Mouse (Mus musculus): Measurements from ENCODE around the gene Cfap61.

The Cfap61 gene

GRCm38 (mm10) chr2:146147801-146148200 lies 213.2 kb downstream of the Cfap61 start:
- DNase-seq (ENCODE audit: low spot score): no peak

GRCm38 (mm10) chr2:146149206-146149974 lies 214.8 kb downstream of the Cfap61 start:
- DNase-seq (ENCODE audit: low spot score): no peak

GRCm38 (mm10) chr2:146168017-146168803 lies 233.6 kb downstream of the Cfap61 start:
- no peak for DNase-seq (ENCODE audit: low spot score)

- DNase-seq (ENCODE audit: low spot score): no peak
Observed at GRCm38 (mm10) chr2:146169492-146169891, 234.9 kb downstream of the Cfap61 start.

- no peak for DNase-seq (ENCODE audit: low spot score)
Observed at GRCm38 (mm10) chr2:146172106-146172505, 237.5 kb downstream of the Cfap61 start.

GRCm38 (mm10) chr2:146174173-146174572 lies 239.6 kb downstream of the Cfap61 start:
- DNase-seq (ENCODE audit: low spot score): no peak

DNA sequence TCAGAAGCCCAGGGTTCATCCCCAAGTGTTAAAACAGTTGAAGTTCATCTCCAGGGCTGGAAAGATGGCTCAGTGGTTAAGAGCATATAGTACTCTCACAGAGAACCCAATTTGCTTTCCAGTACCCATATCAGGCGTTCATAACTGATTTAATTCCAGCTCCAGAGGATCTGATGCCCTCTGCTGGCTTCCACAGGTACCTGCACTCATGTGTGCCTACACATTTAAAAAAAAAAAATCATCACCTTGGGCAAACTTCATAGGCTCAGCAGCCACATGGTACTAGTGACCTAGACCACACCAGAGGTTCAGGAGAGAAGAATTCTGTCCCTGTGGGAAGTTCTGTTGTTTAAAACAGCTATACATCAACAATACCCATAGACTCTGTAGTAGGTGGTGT lies 244.1 kb downstream of the Cfap61 start:
- no peak for DNase-seq (ENCODE audit: low spot score)

DNA sequence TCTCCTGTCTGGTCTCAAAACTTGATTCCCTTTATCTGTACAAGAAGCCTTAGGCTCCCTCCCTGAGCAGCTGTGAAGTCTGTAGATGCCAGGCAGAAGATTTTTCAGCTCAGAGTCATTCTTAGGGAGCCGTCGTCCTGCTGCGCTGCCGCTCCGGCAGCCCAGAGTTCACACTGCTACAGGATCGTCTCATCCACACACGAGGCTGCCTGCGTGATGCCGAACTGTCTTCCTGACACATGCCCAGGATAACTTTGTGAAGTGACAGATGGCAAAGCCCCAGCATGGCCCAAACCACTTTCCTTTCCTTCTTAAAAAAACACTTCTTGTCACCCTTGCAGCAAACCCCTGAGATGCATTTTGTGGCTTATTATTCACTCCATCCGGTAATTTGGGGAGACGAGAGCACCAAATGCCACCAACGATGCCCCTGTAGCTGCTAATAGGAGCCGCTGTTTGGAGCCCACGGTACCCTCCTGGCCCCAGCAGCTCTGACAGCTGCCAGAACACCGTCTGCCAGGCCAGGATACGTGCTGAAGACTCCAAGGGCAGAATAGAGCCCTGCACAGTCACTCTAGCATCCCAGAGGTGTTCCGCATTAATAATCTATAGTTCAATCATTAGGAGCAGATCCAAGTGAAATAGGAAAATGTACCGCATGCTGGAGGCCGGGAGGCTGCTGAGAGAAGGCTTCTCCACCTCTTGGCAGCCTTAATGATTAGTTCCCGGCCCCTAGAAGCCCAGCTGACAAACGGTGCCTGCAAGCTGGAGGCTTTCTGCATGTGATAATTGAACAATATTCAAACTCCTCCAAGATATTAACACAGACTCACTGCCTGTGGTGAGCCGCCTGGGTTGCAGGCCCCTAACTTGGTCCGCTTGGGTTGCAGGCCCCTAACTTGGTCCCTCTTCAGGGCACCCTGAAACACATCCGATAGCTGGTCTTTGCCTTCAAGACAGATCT lies 249.5 kb downstream of the Cfap61 start:
- no peak for DNase-seq (ENCODE audit: low spot score)

- no peak for DNase-seq (ENCODE audit: low spot score)
Observed at GRCm38 (mm10) chr2:146196126-146196525, 261.5 kb downstream of the Cfap61 start.

DNA sequence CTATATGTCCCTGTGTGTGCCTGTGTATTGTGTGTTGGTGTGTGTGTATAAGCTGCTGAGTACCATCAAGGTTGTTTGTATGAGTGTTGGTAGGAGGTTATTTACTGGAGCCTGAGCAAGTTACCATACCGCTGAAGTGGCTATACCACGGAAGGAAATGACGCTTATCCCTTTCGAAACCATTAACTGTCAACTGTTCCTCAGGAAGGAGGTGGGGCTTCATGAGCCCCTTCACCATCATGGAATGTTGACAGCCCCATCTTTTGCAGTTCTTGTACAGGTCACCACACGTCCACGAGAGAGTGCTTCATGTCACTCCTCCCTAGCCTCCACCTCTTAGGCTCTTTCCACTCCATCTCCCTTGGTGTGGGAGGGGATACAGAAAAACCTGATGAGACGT lies 263.4 kb downstream of the Cfap61 start:
- DNase-seq (ENCODE audit: low spot score): no peak

DNA sequence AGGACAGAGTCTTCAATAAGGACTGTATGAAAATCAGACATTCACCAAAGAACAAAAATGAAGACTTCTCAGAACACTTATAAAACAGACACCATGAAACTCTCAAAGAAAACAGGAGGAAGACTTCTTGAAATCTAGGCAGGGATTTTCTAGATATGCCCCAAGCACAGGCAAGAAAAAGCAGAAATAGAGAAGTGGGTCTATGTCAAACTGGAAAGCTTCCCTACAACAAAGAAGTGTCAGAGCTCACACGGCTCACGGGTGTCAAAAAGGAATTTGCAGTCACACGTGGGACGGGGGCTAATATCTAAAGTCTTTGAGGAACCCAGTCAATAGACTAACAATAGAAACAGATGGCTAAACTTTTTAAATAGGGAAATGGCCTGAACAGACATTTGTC lies 276.4 kb downstream of the Cfap61 start:
- DNase-seq (ENCODE audit: low spot score): no peak

- DNase-seq (ENCODE audit: low spot score): no peak
Observed at GRCm38 (mm10) chr2:146214715-146215114, 280.1 kb downstream of the Cfap61 start.

- DNase-seq (ENCODE audit: low spot score): no peak
Observed at GRCm38 (mm10) chr2:146216111-146217064, 281.8 kb downstream of the Cfap61 start.

- no peak for DNase-seq (ENCODE audit: low spot score)
Observed at GRCm38 (mm10) chr2:146217227-146217980, 282.8 kb downstream of the Cfap61 start.

DNA sequence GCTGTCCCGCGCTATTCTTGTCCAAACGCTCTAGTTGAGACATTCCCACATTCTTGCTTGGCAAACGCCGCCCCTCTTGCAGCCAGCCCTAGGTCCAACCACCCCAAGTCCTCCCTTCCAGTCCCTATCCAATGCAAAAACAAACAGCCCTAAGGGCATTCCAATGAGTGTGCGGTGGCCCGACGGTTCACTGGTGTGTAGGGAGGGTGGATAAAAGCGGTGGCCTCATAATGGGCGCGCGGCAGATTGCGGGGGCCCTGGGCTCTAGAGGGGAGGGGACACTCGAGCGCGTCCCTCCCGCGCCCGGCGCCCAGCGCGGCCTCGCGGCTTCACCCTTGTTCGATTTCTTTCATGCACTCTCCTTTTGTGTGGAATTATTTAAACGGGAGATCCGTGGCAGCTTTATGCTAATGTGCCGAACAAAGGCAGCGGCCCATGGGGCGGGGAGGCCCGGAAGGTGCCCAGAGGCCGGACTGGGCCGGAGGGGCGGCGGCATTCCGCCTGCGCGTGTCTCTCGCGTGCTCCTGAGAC lies 283.6 kb downstream of the Cfap61 start:
- no peak for DNase-seq (ENCODE audit: low spot score)

GRCm38 (mm10) chr2:146218881-146219535 lies 284.4 kb downstream of the Cfap61 start:
- no peak for DNase-seq (ENCODE audit: low spot score)

- DNase-seq (ENCODE audit: low spot score): no peak
Observed at GRCm38 (mm10) chr2:146219791-146220190, 285.2 kb downstream of the Cfap61 start.

DNA sequence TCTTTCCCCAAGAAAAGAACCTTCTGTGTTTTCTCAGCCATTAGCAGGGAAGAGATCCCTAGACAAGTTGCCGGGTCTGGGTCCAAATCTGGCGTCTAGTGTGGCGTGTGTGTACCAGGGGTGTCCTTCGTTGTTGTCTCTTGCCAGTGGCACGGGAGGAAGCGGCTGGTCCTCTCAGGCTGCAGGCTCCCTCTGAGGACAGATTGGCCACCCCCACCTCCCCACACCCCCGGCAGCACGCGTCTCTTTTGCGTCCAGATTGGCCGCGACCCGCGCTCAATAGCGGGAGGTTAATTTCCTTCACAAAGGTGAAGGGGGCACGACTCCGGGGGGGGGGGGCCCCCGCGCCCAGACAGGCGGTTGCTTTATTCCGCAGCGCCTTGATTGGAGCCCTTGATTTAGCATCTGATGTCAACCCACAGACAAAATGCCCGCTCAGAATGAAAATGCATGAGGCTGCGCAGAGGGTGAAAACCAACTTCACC lies 286.0 kb downstream of the Cfap61 start:
- no peak for DNase-seq (ENCODE audit: low spot score)
